Mouse (Mus musculus) E14TG2a.4 (cell line): ENCODE results near the gene Abi3bp.

Experiments
- H3K27me3 ChIP-seq: 2 replicates; pipeline ENCODE4 v1.6.1; 2014; ENCODE audit warnings: low read length, control low read depth; ENCODE audit not compliant: insufficient read depth
- H3K36me3 ChIP-seq: 2 replicates; pipeline ENCODE4 v1.6.1; 2014; ENCODE audit warnings: low read length, control low read depth; ENCODE audit not compliant: insufficient read depth
- H3K4me1 ChIP-seq: replicated peaks from 2 replicates; pipeline ENCODE4 v1.6.1; 2014; ENCODE audit warnings: low read depth, low read length, control low read depth
- H3K4me3 ChIP-seq: replicated peaks from 2 replicates; pipeline ENCODE4 v1.5.1; 2014; ENCODE audit warnings: mild to moderate bottlenecking, low read length
- H3K9me3 ChIP-seq: 2 replicates; pipeline ENCODE4 v1.6.1; 2014; ENCODE audit warnings: low read length, control low read depth
- CTCF ChIP-seq: conservative IDR thresholded peaks from 2 replicates; pipeline ENCODE4 v1.5.1; 2014; ENCODE audit warnings: low read length
- NANOG ChIP-seq: IDR thresholded peaks from 2 replicates; pipeline ENCODE4 v1.6.1; 2014; ENCODE audit warnings: borderline replicate concordance, low read length, mixed read lengths
- POU5F1 ChIP-seq: IDR thresholded peaks from 2 replicates; pipeline ENCODE4 v1.6.1; 2014; ENCODE audit warnings: low read length, borderline replicate concordance

The Abi3bp gene

GRCm38 (mm10) chr16:56498680-56499079, 21.0 kb downstream of the Abi3bp start:
- no peaks in the 10 kb centered on the region for H3K9me3 ChIP-seq
- H3K4me1 ChIP-seq = no peaks in the 10 kb centered on the region
- no peaks in the 10 kb centered on the region for H3K36me3 ChIP-seq
- H3K4me3 ChIP-seq = no peak overlapping the region
- no peaks in the 10 kb centered on the region for H3K27me3 ChIP-seq
- TF ChIP-seq CTCF = no peak
- TF ChIP-seq POU5F1 = no peak
- no peak for TF ChIP-seq NANOG

GRCm38 (mm10) chr16:56500441-56500840, 22.8 kb downstream of the Abi3bp start:
- no peaks in the 10 kb centered on the region for H3K4me1 ChIP-seq
- H3K9me3 ChIP-seq = no peaks in the 10 kb centered on the region
- H3K4me3 ChIP-seq = no peak overlapping the region
- no peaks in the 10 kb centered on the region for H3K27me3 ChIP-seq
- TF ChIP-seq CTCF (peak; percentile 50), NANOG (no peak), POU5F1 (no peak)
- H3K36me3 ChIP-seq = no peaks in the 10 kb centered on the region

GRCm38 (mm10) chr16:56501101-56501500, 23.4 kb downstream of the Abi3bp start:
- no peak for TF ChIP-seq NANOG
- Histone ChIP-seq H3K4me3 (no peak overlapping the region), H3K27me3 (no peaks in the 10 kb centered on the region), H3K36me3 (no peaks in the 10 kb centered on the region), H3K4me1 (no peaks in the 10 kb centered on the region), H3K9me3 (no peaks in the 10 kb centered on the region)

DNA sequence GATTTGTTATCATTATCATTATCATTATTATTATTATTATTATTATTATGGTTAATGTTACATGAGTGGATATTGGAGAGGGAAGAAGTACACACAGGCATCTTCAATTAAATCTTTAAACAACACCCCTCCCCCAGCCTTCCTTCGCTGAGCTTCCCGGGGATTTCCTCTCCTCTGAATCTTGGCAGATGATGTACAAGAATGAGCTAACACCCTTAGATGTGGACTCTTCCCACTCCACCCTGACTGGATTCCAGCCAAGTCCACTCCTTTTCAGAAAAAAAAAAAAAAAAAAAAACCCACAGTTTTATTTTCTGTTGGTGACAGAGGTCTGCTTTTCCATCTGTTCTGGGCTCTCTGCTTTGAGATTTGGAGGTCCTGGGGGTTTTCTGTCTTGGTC, 23.8 kb downstream of the Abi3bp start:
- H3K4me3 ChIP-seq = no peak overlapping the region
- TF ChIP-seq POU5F1 (no peak), NANOG (no peak), CTCF (no peak)

DNA sequence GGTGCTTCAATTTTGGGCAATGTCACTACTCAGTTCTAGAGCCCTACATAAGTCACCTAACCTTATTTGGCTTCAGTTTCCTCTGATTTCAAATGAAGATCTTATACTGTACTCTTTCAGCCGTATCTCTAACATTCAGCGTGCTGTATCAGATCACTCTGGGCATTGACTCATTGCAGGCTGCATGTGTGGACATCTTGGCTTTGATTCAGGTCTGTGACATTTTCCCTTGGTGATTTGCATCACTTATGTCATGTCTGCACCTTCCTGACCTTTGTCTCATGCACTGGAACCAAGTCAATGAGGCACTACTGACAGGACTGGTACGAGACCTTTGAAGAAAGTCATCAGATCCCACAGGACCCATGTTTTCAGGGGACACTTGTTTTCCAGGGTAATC, 24.5 kb downstream of the Abi3bp start:
- Histone ChIP-seq H3K27me3 (no peaks in the 10 kb centered on the region), H3K36me3 (no peaks in the 10 kb centered on the region), H3K9me3 (no peaks in the 10 kb centered on the region), H3K4me3 (no peak overlapping the region), H3K4me1 (no peaks in the 10 kb centered on the region)
- TF ChIP-seq CTCF (no peak), POU5F1 (no peak), NANOG (no peak)

More for the DNA sequence above, 23.8 kb downstream of the Abi3bp start:
- Histone ChIP-seq H3K36me3 (no peaks in the 10 kb centered on the region), H3K4me1 (no peaks in the 10 kb centered on the region), H3K27me3 (no peaks in the 10 kb centered on the region), H3K9me3 (no peaks in the 10 kb centered on the region)

- Histone ChIP-seq H3K36me3 (no peaks in the 10 kb centered on the region), H3K27me3 (no peaks in the 10 kb centered on the region), H3K4me3 (no peak overlapping the region), H3K4me1 (no peaks in the 10 kb centered on the region), H3K9me3 (no peaks in the 10 kb centered on the region)
- no peak for TF ChIP-seq POU5F1
- TF ChIP-seq CTCF = no peak
- TF ChIP-seq NANOG = no peak
These were observed 26.3 kb downstream of the Abi3bp start for GRCm38 (mm10) chr16:56503941-56504340.

- Histone ChIP-seq H3K4me1 (no peaks in the 10 kb centered on the region), H3K9me3 (no peaks in the 10 kb centered on the region), H3K36me3 (no peaks in the 10 kb centered on the region), H3K4me3 (no peak overlapping the region), H3K27me3 (no peaks in the 10 kb centered on the region)
- TF ChIP-seq POU5F1 (no peak), NANOG (no peak), CTCF (no peak)
These were observed 40.3 kb downstream of the Abi3bp start for GRCm38 (mm10) chr16:56518024-56518423.

- Histone ChIP-seq H3K4me3 (no peak overlapping the region), H3K4me1 (no peaks in the 10 kb centered on the region), H3K9me3 (no peaks in the 10 kb centered on the region), H3K36me3 (no peaks in the 10 kb centered on the region), H3K27me3 (no peaks in the 10 kb centered on the region)
- TF ChIP-seq CTCF (peak; percentile 62), NANOG (no peak), POU5F1 (no peak)
These were observed 46.7 kb downstream of the Abi3bp start for GRCm38 (mm10) chr16:56524359-56524758.

DNA sequence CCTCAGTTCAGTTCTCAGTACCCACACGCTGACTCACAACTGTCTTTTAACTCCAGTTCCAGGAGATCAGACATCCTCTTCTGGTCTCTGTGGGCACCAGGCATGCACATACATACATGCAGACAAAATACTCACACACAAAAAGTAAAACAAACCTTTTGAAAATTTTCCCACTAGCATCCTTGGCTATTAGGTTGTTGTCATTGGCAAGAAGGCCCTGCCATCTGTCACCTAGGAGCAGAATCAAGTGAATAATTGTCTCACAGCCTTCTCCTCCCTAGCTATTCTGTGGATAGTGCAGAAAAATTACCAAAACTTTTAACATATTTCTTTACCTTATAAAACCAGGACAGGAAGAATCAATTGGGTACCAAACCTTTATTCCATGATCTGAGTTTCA, 48.8 kb downstream of the Abi3bp start:
- no peaks in the 10 kb centered on the region for H3K36me3 ChIP-seq
- no peak overlapping the region for H3K4me3 ChIP-seq
- H3K27me3 ChIP-seq = no peaks in the 10 kb centered on the region
- no peaks in the 10 kb centered on the region for H3K9me3 ChIP-seq
- H3K4me1 ChIP-seq = no peaks in the 10 kb centered on the region
- TF ChIP-seq NANOG (no peak), CTCF (no peak), POU5F1 (no peak)

DNA sequence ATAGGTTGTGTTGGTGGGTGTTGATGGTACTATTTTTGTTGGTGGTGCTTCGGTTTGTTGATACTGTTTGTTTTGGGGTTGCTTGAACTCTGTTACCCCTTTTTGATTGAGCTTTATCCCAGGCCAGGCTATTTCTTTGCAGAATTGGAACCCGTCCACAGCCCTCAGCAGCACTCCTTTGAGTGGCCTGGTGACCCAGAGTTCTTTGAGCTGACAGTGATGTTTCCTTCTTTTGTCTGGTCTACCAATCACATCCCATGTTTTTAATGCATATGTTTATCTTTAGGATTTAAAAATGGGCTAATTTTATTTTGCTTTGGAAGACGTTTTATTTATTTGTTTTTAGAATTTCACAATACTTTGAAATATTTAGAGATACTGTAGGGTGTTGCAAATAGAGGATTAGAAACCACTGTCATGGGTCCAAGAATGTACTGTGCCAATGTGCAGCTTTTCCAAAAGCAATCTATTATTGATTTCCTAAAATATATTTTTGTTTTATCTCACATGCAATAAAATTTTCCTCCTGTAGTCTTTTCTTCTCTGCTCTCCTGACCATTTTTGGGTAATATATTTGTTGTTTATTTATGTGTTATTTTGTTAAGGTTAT, 50.5 kb downstream of the Abi3bp start:
- TF ChIP-seq CTCF = no peak
- TF ChIP-seq POU5F1 = no peak
- no peak for TF ChIP-seq NANOG
- H3K27me3 ChIP-seq = no peaks in the 10 kb centered on the region

More for the DNA sequence above, 50.5 kb downstream of the Abi3bp start:
- Histone ChIP-seq H3K36me3 (no peaks in the 10 kb centered on the region), H3K4me3 (no peak overlapping the region), H3K9me3 (no peaks in the 10 kb centered on the region), H3K4me1 (no peaks in the 10 kb centered on the region)
